Mouse (Mus musculus): ENCODE measurements at regions not wholly inside any gene's neighbourhood (a gene's known extent, or its start where the extent isn't known, plus 50 kb on each side); places are given as distances from the start of the nearest gene placed in this dataset.

GRCm38 (mm10) chr9:116338093-116338728 is 163.1 kb upstream of the Tgfbr2 start:
- H3K9ac ChIP-seq = no peak overlapping the region

GRCm38 (mm10) chr9:116337446-116338010 is 162.4 kb upstream of the Tgfbr2 start:
- Histone ChIP-seq H3K9me3 (no peaks in the 10 kb centered on the region), H3K4me1 (peaks cover 6% of the 10 kb centered on the region), H3K4me2 (no peak overlapping the region), H3K4me3 (no peak overlapping the region), H3K27me3 (no peaks in the 10 kb centered on the region), H3K27ac (no peak overlapping the region), H3K9ac (no peak overlapping the region), H3K36me3 (no peaks in the 10 kb centered on the region)
- ATAC-seq (ENCODE audit: borderline replicate concordance, extremely low read depth, low FRiP score, low TSS enrichment) = no peak
- WGBS = 91% methylated on average over 8 of the region's 8 CpGs

More at GRCm38 (mm10) chr9:116338093-116338728, 163.1 kb upstream of the Tgfbr2 start:
- Histone ChIP-seq H3K27me3 (no peaks in the 10 kb centered on the region), H3K4me1 (peaks cover 12% of the 10 kb centered on the region), H3K4me3 (no peak overlapping the region), H3K9me3 (no peaks in the 10 kb centered on the region), H3K36me3 (no peaks in the 10 kb centered on the region), H3K27ac (no peak overlapping the region), H3K4me2 (no peak overlapping the region)
- ATAC-seq (ENCODE audit: borderline replicate concordance, extremely low read depth, low FRiP score, low TSS enrichment) = no peak
- 85% methylated on average over 5 of the region's 5 CpGs for WGBS

GRCm38 (mm10) chr9:116335561-116336478 is 160.7 kb upstream of the Tgfbr2 start:
- Histone ChIP-seq H3K36me3 (no peaks in the 10 kb centered on the region), H3K4me1 (0 out of 2 replicates have a peak, but pooled peaks cover 2% of the 10 kb centered on the region)

GRCm38 (mm10) chr9:116333956-116334463 is 158.8 kb upstream of the Tgfbr2 start:
- no peak overlapping the region for H3K4me2 ChIP-seq
- no peak overlapping the region for H3K9ac ChIP-seq
- no peaks in the 10 kb centered on the region for H3K27me3 ChIP-seq
- H3K9me3 ChIP-seq = no peaks in the 10 kb centered on the region
- H3K4me1 ChIP-seq = 0 out of 2 replicates have a peak, but pooled peaks cover 3% of the 10 kb centered on the region
- no peak overlapping the region for H3K27ac ChIP-seq
- no peak overlapping the region for H3K4me3 ChIP-seq
- ATAC-seq (ENCODE audit: borderline replicate concordance, extremely low read depth, low FRiP score, low TSS enrichment) = no peak
- no peaks in the 10 kb centered on the region for H3K36me3 ChIP-seq
- whole genome bisulfite sequencing = 63% methylated on average over 6 of the region's 6 CpGs

More at GRCm38 (mm10) chr9:116335561-116336478, 160.7 kb upstream of the Tgfbr2 start:
- no peaks in the 10 kb centered on the region for H3K9me3 ChIP-seq
- no peak overlapping the region for H3K4me3 ChIP-seq
- no peak for ATAC-seq (ENCODE audit: borderline replicate concordance, extremely low read depth, low FRiP score, low TSS enrichment)
- no peak overlapping the region for H3K9ac ChIP-seq
- no peak overlapping the region for H3K27ac ChIP-seq
- 78% methylated on average over 11 of the region's 11 CpGs for WGBS
- no peak overlapping the region for H3K4me2 ChIP-seq
- H3K27me3 ChIP-seq = no peaks in the 10 kb centered on the region

- Histone ChIP-seq H3K4me1 (0 out of 2 replicates have a peak, but pooled peaks cover 3% of the 10 kb centered on the region), H3K4me3 (no peak overlapping the region), H3K27ac (no peak overlapping the region), H3K9me3 (no peaks in the 10 kb centered on the region), H3K9ac (no peak overlapping the region), H3K36me3 (no peaks in the 10 kb centered on the region), H3K27me3 (no peaks in the 10 kb centered on the region), H3K4me2 (no peak overlapping the region)
- 70% methylated on average over 5 of the region's 5 CpGs for WGBS
- no peak for ATAC-seq (ENCODE audit: borderline replicate concordance, extremely low read depth, low FRiP score, low TSS enrichment)
Observed at GRCm38 (mm10) chr9:116332485-116333118, 157.4 kb upstream of the Tgfbr2 start.

GRCm38 (mm10) chr9:116331406-116331805 is 156.2 kb upstream of the Tgfbr2 start:
- no peaks in the 10 kb centered on the region for H3K36me3 ChIP-seq
- no peaks in the 10 kb centered on the region for H3K9me3 ChIP-seq
- no peak overlapping the region for H3K4me2 ChIP-seq
- H3K27ac ChIP-seq = no peak overlapping the region
- 71% methylated on average over 2 of the region's 2 CpGs for WGBS
- H3K9ac ChIP-seq = no peak overlapping the region
- H3K4me1 ChIP-seq = 0 out of 2 replicates have a peak, but pooled peaks cover 3% of the 10 kb centered on the region
- no peaks in the 10 kb centered on the region for H3K27me3 ChIP-seq
- no peak overlapping the region for H3K4me3 ChIP-seq
- ATAC-seq (ENCODE audit: borderline replicate concordance, extremely low read depth, low FRiP score, low TSS enrichment) = no peak

- no peak for ATAC-seq (ENCODE audit: borderline replicate concordance, extremely low read depth, low FRiP score, low TSS enrichment)
- Histone ChIP-seq H3K4me3 (no peak overlapping the region), H3K27me3 (no peaks in the 10 kb centered on the region), H3K4me1 (0 out of 2 replicates have a peak, but pooled peaks cover 3% of the 10 kb centered on the region), H3K27ac (no peak overlapping the region), H3K9me3 (no peaks in the 10 kb centered on the region), H3K9ac (no peak overlapping the region), H3K36me3 (no peaks in the 10 kb centered on the region), H3K4me2 (no peak overlapping the region)
- WGBS = 59% methylated on average over 5 of the region's 5 CpGs
Observed at GRCm38 (mm10) chr9:116330796-116331195, 155.6 kb upstream of the Tgfbr2 start.

GRCm38 (mm10) chr9:116329147-116329546 is 154.0 kb upstream of the Tgfbr2 start:
- no peaks in the 10 kb centered on the region for H3K27me3 ChIP-seq
- H3K9ac ChIP-seq = no peak overlapping the region
- peaks cover 9% of the 10 kb centered on the region; the same call in 1 of the 2 replicates for H3K4me1 ChIP-seq
- 73% methylated on average over 5 of the region's 5 CpGs for WGBS
- no peaks in the 10 kb centered on the region for H3K36me3 ChIP-seq
- ATAC-seq (ENCODE audit: borderline replicate concordance, extremely low read depth, low FRiP score, low TSS enrichment) = no peak
- H3K4me2 ChIP-seq = no peak overlapping the region
- no peaks in the 10 kb centered on the region for H3K9me3 ChIP-seq
- H3K4me3 ChIP-seq = no peak overlapping the region
- no peak overlapping the region for H3K27ac ChIP-seq

- H3K4me1 ChIP-seq = peaks cover 12% of the 10 kb centered on the region; the same call in 1 of the 2 replicates
- WGBS = 39% methylated on average over 3 of the region's 3 CpGs
Observed at GRCm38 (mm10) chr9:116328201-116328600, 153.0 kb upstream of the Tgfbr2 start.

GRCm38 (mm10) chr9:116327080-116327479 is 151.9 kb upstream of the Tgfbr2 start:
- Histone ChIP-seq H3K4me1 (peaks cover 12% of the 10 kb centered on the region; the same call in 1 of the 2 replicates), H3K4me3 (no peak overlapping the region), H3K9ac (no peak overlapping the region), H3K27me3 (no peaks in the 10 kb centered on the region), H3K27ac (no peak overlapping the region), H3K4me2 (no peak overlapping the region), H3K9me3 (no peaks in the 10 kb centered on the region), H3K36me3 (no peaks in the 10 kb centered on the region)
- WGBS = 94% methylated on average over 2 of the region's 2 CpGs
- no peak for ATAC-seq (ENCODE audit: borderline replicate concordance, extremely low read depth, low FRiP score, low TSS enrichment)

More at GRCm38 (mm10) chr9:116328201-116328600, 153.0 kb upstream of the Tgfbr2 start:
- ATAC-seq (ENCODE audit: borderline replicate concordance, extremely low read depth, low FRiP score, low TSS enrichment) = no peak
- Histone ChIP-seq H3K4me3 (no peak overlapping the region), H3K4me2 (no peak overlapping the region), H3K36me3 (no peaks in the 10 kb centered on the region), H3K9ac (no peak overlapping the region), H3K27ac (no peak overlapping the region), H3K9me3 (no peaks in the 10 kb centered on the region), H3K27me3 (no peaks in the 10 kb centered on the region)

GRCm38 (mm10) chr9:116324971-116325370 is 149.8 kb upstream of the Tgfbr2 start:
- ATAC-seq (ENCODE audit: borderline replicate concordance, extremely low read depth, low FRiP score, low TSS enrichment) = peak; percentile 64; the same call in 1 of the 2 replicates
- no peaks in the 10 kb centered on the region for H3K9me3 ChIP-seq
- no peaks in the 10 kb centered on the region for H3K36me3 ChIP-seq
- 74% methylated on average over 4 of the region's 4 CpGs for WGBS
- peak overlapping the region; percentile 61 for H3K27ac ChIP-seq
- peaks cover 23% of the 10 kb centered on the region for H3K4me1 ChIP-seq
- no peaks in the 10 kb centered on the region for H3K27me3 ChIP-seq
- H3K9ac ChIP-seq = no peak overlapping the region
- H3K4me3 ChIP-seq = no peak overlapping the region
- no peak overlapping the region for H3K4me2 ChIP-seq
